Mouse (Mus musculus) pancreas, adult 10 weeks (tissue): Measurements from ENCODE around the gene Dyrk1b. TPM values are rescaled to one million over a fixed set of nuclear protein-coding genes. Genes with fewer than 3 reads are reported as not detected.

Source experiments
- polyA plus RNA-seq: library from polyadenylated mRNA; stranded (reverse); fragments of 350-450 nt; fragmentation: Illumina TruSeq; extraction: RNeasy Lipid Tissue Mini Kit (QIAGEN cat#74804); gene quantifications from one replicate; pipeline ENCODE4 v1.2.3, GENCODE M21; 2015; ENCODE audit warnings: low read depth, low replicate concordance; ENCODE audit not compliant: insufficient read depth

Gene Dyrk1b
- polyA plus RNA-seq = 4.9 TPM

DNA sequence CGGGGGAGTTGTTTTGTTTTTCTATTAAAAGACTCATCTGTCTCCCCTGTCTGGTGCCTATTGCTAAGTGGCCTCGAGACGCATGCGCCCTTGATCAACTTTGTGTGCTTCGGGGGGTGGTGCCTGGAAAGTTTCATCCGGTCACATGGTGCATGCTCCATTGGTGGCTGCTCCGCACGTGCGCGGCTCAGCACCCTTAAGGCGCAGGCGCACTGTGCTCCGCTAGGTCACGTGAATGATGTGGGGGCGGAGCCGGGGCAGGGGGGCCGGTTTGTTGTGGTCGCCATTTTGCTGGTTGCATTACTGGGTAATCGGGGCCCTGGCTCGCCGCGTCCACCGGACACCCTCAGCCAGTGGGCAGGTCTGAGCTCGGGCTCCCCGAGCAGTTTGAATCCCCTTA is at the start of gene Dyrk1b:
Gene Dyrk1b (plus strand): TSS at position 242 of the 400 bp plus-strand sequence.

DNA sequence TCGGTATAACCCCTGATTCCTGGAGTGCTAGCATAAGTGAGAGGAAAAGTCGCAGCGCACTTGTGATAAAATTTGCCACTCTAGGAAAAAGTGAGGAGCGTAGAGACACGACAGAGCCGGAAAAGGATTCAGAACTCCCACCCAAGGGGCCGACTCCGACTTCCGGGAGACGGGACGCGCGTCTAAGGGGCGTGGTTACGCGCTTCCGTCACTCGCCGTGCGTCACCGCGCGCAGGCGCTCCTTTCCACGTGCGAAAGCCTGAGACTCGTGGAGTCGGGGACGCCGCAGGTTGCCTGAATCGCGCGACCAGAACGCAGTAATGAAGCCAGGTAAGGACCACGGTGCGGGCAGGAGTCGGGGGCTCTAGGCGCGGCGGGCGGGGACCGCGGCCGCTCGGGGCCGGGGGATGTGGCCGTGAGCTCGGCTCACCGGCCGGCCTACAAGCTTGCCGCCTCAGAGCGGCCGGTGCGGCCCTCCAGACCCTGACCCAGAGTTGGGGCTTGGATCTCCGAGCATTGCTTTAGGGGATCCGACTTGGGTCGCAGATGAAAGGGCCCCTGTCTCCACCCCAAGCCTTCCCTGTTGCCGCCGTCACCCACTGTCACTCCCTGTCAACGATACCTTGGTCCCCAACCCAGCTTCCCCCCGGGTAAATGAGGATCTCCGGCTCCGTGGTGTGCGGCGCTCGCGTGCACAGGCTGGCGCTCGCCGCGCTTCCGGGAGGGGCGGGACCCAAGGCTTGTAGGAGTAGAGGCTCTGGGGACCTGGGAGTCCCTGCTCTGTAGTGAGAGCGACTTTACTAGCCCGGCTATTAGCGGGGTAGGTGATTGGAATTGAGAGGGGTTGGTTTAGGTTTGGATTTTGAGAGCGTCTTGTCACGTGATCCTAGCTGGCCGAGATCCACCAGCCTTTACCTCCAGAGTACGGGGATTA is 9.5 kb upstream of the Dyrk1b start, which contains the start of gene Fbl:
Gene Fbl (plus strand): TSS at position 222 of the 934 bp plus-strand sequence.

Other genes starting within 250 kb of the Dyrk1b start
- gene Zfp780b, start 200.3 kb upstream of the Dyrk1b start, polyA plus RNA-seq = 3.1 TPM
- 0.35 TPM for gene Zfp850, start 165.4 kb upstream of the Dyrk1b start, polyA plus RNA-seq
- gene Psmc4, start 129.4 kb upstream of the Dyrk1b start, polyA plus RNA-seq = 35.1 TPM
- 0.37 TPM for gene Fcgbp, start 108.2 kb upstream of the Dyrk1b start, polyA plus RNA-seq
- gene 9530053A07Rik, start 50.0 kb upstream of the Dyrk1b start, polyA plus RNA-seq = not detected
- gene Fbl, start 9.8 kb upstream of the Dyrk1b start, polyA plus RNA-seq = 22.7 TPM
- 2.6 TPM for gene Eid2, start 88.4 kb downstream of the Dyrk1b start, polyA plus RNA-seq
- gene Eid2b, start 98.3 kb downstream of the Dyrk1b start, polyA plus RNA-seq = 0.94 TPM
- not detected for gene Selenov, start 111.7 kb downstream of the Dyrk1b start, polyA plus RNA-seq
- gene Dll3, start 122.8 kb downstream of the Dyrk1b start, polyA plus RNA-seq = not detected
- gene Timm50, start 132.6 kb downstream of the Dyrk1b start, polyA plus RNA-seq = 17.7 TPM
- gene Supt5, start 159.3 kb downstream of the Dyrk1b start, polyA plus RNA-seq = 29.0 TPM
- 346 TPM for gene Rps16, start 171.2 kb downstream of the Dyrk1b start, polyA plus RNA-seq
- 9.1 TPM for gene Plekhg2, start 193.1 kb downstream of the Dyrk1b start, polyA plus RNA-seq
- gene Zfp36, start 200.8 kb downstream of the Dyrk1b start, polyA plus RNA-seq = 11.6 TPM
- gene Med29, start 213.2 kb downstream of the Dyrk1b start, polyA plus RNA-seq = 11.4 TPM
- 34.6 TPM for gene Paf1, start 213.5 kb downstream of the Dyrk1b start, polyA plus RNA-seq